Mouse (Mus musculus): ENCODE data around the gene Ndst4. TPM values are rescaled to one million over a fixed set of nuclear protein-coding genes. Genes with fewer than 3 reads are reported as not detected.

The Ndst4 gene
- polyA plus RNA-seq, 1 experiment from 2014 or later = 0.42 TPM

DNA sequence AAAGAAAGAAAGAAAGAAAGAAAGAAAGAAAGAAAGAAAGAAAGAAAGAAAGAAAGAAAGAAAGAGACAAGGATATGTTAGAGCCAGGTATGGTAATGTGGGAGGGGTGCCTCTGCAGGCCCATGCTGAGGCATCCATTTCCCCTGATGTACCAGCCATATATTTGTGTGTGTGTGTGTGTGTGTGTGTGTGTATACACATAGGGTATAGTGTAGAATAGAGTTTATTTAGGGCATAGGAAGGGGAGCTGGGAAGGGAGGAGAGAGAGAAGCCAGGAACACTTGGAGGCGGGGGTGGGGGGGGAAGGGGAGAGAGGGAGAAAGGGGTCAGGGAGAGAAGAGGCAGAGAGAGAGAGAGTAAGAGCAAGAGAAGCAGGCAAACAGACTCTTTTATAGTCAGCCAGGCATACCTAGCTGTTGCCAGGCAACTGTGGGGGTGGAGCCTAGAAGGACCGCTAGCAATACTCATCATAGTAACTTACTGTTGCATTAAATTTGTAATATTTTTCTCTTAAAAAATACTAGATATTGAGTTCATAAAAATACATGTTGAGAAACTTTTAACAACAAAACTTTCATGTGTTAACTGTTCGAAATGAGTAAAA, 256.3 kb downstream of the Ndst4 start:
- H3K4me2 ChIP-seq = no peak overlapping the region
- H3K27me3 ChIP-seq (replicated peaks) = no peaks in the 10 kb centered on the region
- H3K9ac ChIP-seq = no peak overlapping the region
- H3K36me3 ChIP-seq = no peaks in the 10 kb centered on the region
- no peaks in the 10 kb centered on the region for H3K4me1 ChIP-seq (replicated peaks)
- WGBS = 80% methylated on average over 3 of the region's 3 CpGs
- H3K9me3 ChIP-seq (replicated peaks) = no peaks in the 10 kb centered on the region
- no peak overlapping the region for H3K27ac ChIP-seq (ENCODE audit: poor library complexity, severe bottlenecking)
- no peak for ATAC-seq (ENCODE audit: insufficient number of reproducible peaks, low FRiP score)
- no peak overlapping the region for H3K4me3 ChIP-seq

DNA sequence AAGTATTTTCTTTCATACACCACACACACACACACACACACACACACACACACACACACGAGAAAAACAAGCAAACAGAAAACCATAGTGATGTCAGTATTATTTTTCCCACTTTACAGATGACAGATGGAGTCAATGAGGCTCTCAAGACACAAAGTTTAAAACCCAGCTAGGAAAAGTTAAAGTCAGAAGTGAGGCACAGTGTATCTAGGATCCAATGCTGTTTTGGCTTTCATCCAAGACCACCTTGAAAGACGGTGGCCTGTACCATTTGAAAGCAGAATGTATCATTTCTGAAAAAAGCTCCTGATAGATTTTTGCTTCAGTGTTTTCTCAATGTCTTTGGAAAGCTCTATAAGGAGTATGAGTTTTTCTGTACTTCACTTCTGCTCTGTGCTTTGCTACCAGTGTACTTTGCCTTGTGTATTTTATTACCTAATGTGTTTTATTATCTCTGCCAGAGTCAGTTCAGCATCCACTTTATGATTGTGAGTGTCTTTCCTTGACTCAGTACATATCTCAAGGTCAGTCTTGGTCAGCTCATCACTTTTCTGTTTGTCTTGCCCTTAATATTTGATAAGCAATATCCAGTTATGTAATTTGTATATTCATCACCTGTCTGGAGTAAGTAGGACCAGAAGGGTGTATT, 257.1 kb downstream of the Ndst4 start:
- Histone ChIP-seq H3K4me1 (replicated peaks) (no peaks in the 10 kb centered on the region), H3K36me3 (no peaks in the 10 kb centered on the region), H3K9me3 (replicated peaks) (no peaks in the 10 kb centered on the region), H3K4me2 (no peak overlapping the region), H3K9ac (no peak overlapping the region), H3K4me3 (no peak overlapping the region), H3K27me3 (replicated peaks) (no peaks in the 10 kb centered on the region), H3K27ac (ENCODE audit: poor library complexity, severe bottlenecking) (no peak overlapping the region)
- no peak for ATAC-seq (ENCODE audit: insufficient number of reproducible peaks, low FRiP score)
- 56% methylated on average over 2 of the region's 2 CpGs for WGBS

DNA sequence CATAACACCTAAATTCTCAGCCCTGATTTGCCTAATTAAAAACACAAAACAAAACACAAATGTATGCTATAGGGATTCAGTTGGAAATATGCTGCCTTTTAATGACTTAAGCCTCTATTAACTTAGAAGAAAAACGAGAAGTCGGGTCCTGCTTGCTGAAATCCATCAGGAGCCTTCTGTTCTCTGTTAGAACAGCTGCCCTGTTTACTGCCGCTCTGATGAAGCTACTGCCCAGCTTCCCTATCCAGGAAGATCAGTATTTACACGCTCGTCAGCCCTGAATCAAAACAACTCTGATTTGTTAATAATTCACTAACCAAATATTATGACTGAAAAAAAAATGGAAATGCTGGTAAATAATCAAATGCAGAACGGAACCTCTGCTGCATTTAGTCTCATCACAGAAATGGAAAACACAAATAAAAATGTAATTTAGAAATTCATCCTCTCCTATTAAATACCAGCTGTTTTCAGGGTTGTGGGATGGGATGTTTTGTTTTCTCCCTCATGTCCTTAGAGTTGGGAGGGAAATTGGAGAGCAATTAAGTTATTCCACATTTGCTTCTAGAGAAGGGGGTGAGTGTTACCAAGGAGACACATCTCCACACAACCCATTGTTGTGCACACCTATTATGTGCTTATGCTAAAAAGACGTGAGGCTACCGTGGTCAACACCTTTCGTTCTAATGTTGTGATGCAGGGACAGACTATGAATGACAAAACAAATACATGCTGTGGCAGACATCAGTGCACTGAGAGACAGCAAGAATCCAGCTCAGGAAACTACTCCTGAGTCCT, 270.3 kb downstream of the Ndst4 start:
- ATAC-seq (ENCODE audit: insufficient number of reproducible peaks, low FRiP score) = no peak
- no peak overlapping the region for H3K9ac ChIP-seq
- no peak overlapping the region for H3K4me3 ChIP-seq
- H3K27me3 ChIP-seq (replicated peaks) = no peaks in the 10 kb centered on the region
- no peaks in the 10 kb centered on the region for H3K4me1 ChIP-seq (replicated peaks)
- 69% methylated on average over 9 of the region's 9 CpGs for WGBS
- no peak overlapping the region for H3K4me2 ChIP-seq
- H3K9me3 ChIP-seq (replicated peaks) = no peaks in the 10 kb centered on the region
- H3K36me3 ChIP-seq = no peaks in the 10 kb centered on the region
- H3K27ac ChIP-seq (ENCODE audit: poor library complexity, severe bottlenecking) = no peak overlapping the region

GRCm38 (mm10) chr3:125675211-125675896, 271.5 kb downstream of the Ndst4 start:
- Histone ChIP-seq H3K4me3 (no peak overlapping the region), H3K9me3 (replicated peaks) (no peaks in the 10 kb centered on the region), H3K36me3 (no peaks in the 10 kb centered on the region), H3K4me1 (replicated peaks) (no peaks in the 10 kb centered on the region), H3K9ac (no peak overlapping the region), H3K27ac (ENCODE audit: poor library complexity, severe bottlenecking) (no peak overlapping the region), H3K27me3 (replicated peaks) (no peaks in the 10 kb centered on the region), H3K4me2 (no peak overlapping the region)
- WGBS = 72% methylated on average over 6 of the region's 6 CpGs
- no peak for ATAC-seq (ENCODE audit: insufficient number of reproducible peaks, low FRiP score)

DNA sequence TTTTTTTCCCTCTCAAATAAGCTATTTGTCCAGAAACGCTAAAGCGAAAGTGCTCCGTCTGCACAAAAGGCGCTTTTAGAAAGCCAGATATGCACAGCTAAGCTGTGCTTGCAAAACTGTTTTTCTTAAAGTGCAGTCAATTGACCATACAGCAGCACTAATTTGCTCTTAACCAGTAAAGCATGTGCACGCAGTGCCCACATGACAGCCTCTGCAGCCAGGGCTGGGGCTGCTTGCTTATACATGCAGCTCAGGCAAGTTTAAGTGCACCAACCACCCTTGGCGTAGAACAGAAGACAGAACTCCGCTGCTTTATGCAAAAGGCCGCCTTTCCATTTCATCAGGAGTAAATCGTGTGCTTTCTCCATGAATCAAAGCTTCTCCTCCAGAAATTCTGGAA, 275.0 kb downstream of the Ndst4 start:
- no peak for ATAC-seq (ENCODE audit: insufficient number of reproducible peaks, low FRiP score)
- no peaks in the 10 kb centered on the region for H3K27me3 ChIP-seq (replicated peaks)
- H3K4me3 ChIP-seq = no peak overlapping the region
- no peak overlapping the region for H3K4me2 ChIP-seq
- no peaks in the 10 kb centered on the region for H3K9me3 ChIP-seq (replicated peaks)
- no peak overlapping the region for H3K27ac ChIP-seq (ENCODE audit: poor library complexity, severe bottlenecking)
- 83% methylated on average over 9 of the region's 9 CpGs for WGBS
- no peaks in the 10 kb centered on the region for H3K4me1 ChIP-seq (replicated peaks)
- H3K36me3 ChIP-seq = no peaks in the 10 kb centered on the region
- no peak overlapping the region for H3K9ac ChIP-seq

GRCm38 (mm10) chr3:125683460-125684230, 279.8 kb downstream of the Ndst4 start:
- no peak for ATAC-seq (ENCODE audit: insufficient number of reproducible peaks, low FRiP score)
- Histone ChIP-seq H3K9ac (no peak overlapping the region), H3K27ac (ENCODE audit: poor library complexity, severe bottlenecking) (no peak overlapping the region), H3K4me3 (no peak overlapping the region), H3K9me3 (replicated peaks) (no peaks in the 10 kb centered on the region), H3K36me3 (no peaks in the 10 kb centered on the region), H3K4me2 (no peak overlapping the region), H3K27me3 (replicated peaks) (no peaks in the 10 kb centered on the region), H3K4me1 (replicated peaks) (no peaks in the 10 kb centered on the region)
- 70% methylated on average over 8 of the region's 8 CpGs for WGBS

DNA sequence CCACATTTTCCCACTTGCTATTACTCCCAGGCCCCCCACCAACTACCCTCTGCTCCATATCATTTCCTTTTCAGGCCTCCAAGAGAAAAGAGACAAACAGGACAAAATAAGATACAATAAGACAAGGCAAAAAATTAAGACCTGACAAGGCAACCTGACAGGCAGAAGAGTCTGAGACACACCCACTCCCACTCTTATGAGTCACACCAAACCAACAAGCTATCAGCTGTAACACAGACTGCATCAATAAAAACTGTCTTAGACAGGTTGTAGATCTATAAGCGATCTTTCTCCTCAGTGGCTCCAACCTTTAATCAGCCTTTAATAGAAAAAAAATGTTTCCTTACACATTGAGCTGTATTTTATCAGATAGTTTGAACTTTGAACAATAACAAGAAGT, 280.7 kb downstream of the Ndst4 start:
- Histone ChIP-seq H3K4me1 (replicated peaks) (no peaks in the 10 kb centered on the region), H3K9ac (no peak overlapping the region), H3K27ac (ENCODE audit: poor library complexity, severe bottlenecking) (no peak overlapping the region), H3K9me3 (replicated peaks) (no peaks in the 10 kb centered on the region), H3K27me3 (replicated peaks) (no peaks in the 10 kb centered on the region), H3K36me3 (no peaks in the 10 kb centered on the region), H3K4me3 (no peak overlapping the region), H3K4me2 (no peak overlapping the region)
- no peak for ATAC-seq (ENCODE audit: insufficient number of reproducible peaks, low FRiP score)
- WGBS = 73% methylated on average over 1 of the region's 1 CpGs

- H3K4me3 ChIP-seq = no peak overlapping the region
- no peak for ATAC-seq (ENCODE audit: insufficient number of reproducible peaks, low FRiP score)
- no peak overlapping the region for H3K4me2 ChIP-seq
- H3K27ac ChIP-seq (ENCODE audit: poor library complexity, severe bottlenecking) = no peak overlapping the region
- H3K4me1 ChIP-seq (replicated peaks) = no peaks in the 10 kb centered on the region
- 64% methylated on average over 2 of the region's 2 CpGs for WGBS
- no peaks in the 10 kb centered on the region for H3K9me3 ChIP-seq (replicated peaks)
- no peaks in the 10 kb centered on the region for H3K27me3 ChIP-seq (replicated peaks)
- H3K9ac ChIP-seq = no peak overlapping the region
- H3K36me3 ChIP-seq = no peaks in the 10 kb centered on the region
Measured at GRCm38 (mm10) chr3:125687601-125688000, 283.7 kb downstream of the Ndst4 start.

- no peak for ATAC-seq (ENCODE audit: insufficient number of reproducible peaks, low FRiP score)
- no peaks in the 10 kb centered on the region for H3K27me3 ChIP-seq (replicated peaks)
- no peaks in the 10 kb centered on the region for H3K9me3 ChIP-seq (replicated peaks)
- H3K9ac ChIP-seq = no peak overlapping the region
- WGBS = 78% methylated on average over 1 of the region's 1 CpGs
- H3K36me3 ChIP-seq = no peaks in the 10 kb centered on the region
- H3K4me2 ChIP-seq = no peak overlapping the region
- H3K27ac ChIP-seq (ENCODE audit: poor library complexity, severe bottlenecking) = no peak overlapping the region
- H3K4me3 ChIP-seq = no peak overlapping the region
- H3K4me1 ChIP-seq (replicated peaks) = no peaks in the 10 kb centered on the region
Measured at GRCm38 (mm10) chr3:125690948-125691347, 287.1 kb downstream of the Ndst4 start.

GRCm38 (mm10) chr3:125722953-125723352, 319.1 kb downstream of the Ndst4 start:
- ATAC-seq (ENCODE audit: insufficient number of reproducible peaks, low FRiP score) = no peak
- no peaks in the 10 kb centered on the region for H3K27me3 ChIP-seq (replicated peaks)
- H3K27ac ChIP-seq (ENCODE audit: poor library complexity, severe bottlenecking) = no peak overlapping the region
- no peaks in the 10 kb centered on the region for H3K36me3 ChIP-seq
- H3K4me3 ChIP-seq = no peak overlapping the region
- no peaks in the 10 kb centered on the region for H3K9me3 ChIP-seq (replicated peaks)
- no peaks in the 10 kb centered on the region for H3K4me1 ChIP-seq (replicated peaks)
- H3K9ac ChIP-seq = no peak overlapping the region
- H3K4me2 ChIP-seq = no peak overlapping the region
- WGBS = 81% methylated on average over 2 of the region's 2 CpGs

Measured in heart, embryonic 12.5 days (tissue).